Mouse (Mus musculus) ES-Bruce4 (cell line): ENCODE data around the gene Ctnnbl1. TPM values are rescaled to one million over a fixed set of nuclear protein-coding genes. Genes with fewer than 3 reads are reported as not detected.

ENCODE experiments used
- H3K27ac ChIP-seq: 2 replicates; pipeline ENCODE4 v1.5.1; 2012; ENCODE audit warnings: low read length, inconsistent platforms; ENCODE audit not compliant: insufficient read depth
- H3K27me3 ChIP-seq: 2 replicates; pipeline ENCODE4 v1.6.1; 2012; ENCODE audit warnings: mild to moderate bottlenecking, low read length, inconsistent platforms; ENCODE audit not compliant: control insufficient read depth, poor library complexity, insufficient read depth, severe bottlenecking
- H3K36me3 ChIP-seq: 2 replicates; pipeline ENCODE4 v1.6.1; 2012; ENCODE audit warnings: inconsistent platforms, mild to moderate bottlenecking, low read length, moderate library complexity; ENCODE audit not compliant: control insufficient read depth, poor library complexity, insufficient read depth, severe bottlenecking
- H3K4me1 ChIP-seq: one replicate; pipeline ENCODE4 v1.8.1; 2011; ENCODE audit warnings: low read length; ENCODE audit not compliant: control insufficient read depth, insufficient read depth
- H3K4me3 ChIP-seq: 2 replicates; pipeline ENCODE4 v1.5.1; 2011; ENCODE audit warnings: low read depth, mild to moderate bottlenecking, low read length
- H3K9ac ChIP-seq: 2 replicates; pipeline ENCODE4 v1.6.1; 2012; ENCODE audit warnings: low read depth, mild to moderate bottlenecking, inconsistent platforms; ENCODE audit not compliant: poor library complexity, severe bottlenecking
- H3K9me3 ChIP-seq: replicated peaks from 2 replicates; pipeline ENCODE4 v1.6.1; 2012; ENCODE audit warnings: mild to moderate bottlenecking, low read length, inconsistent platforms; ENCODE audit not compliant: control insufficient read depth, poor library complexity, insufficient read depth, severe bottlenecking
- CTCF ChIP-seq: IDR thresholded peaks from one replicate; pipeline ENCODE4 v1.8.1; 2011; ENCODE audit warnings: low read depth, low read length
- EP300 ChIP-seq: IDR thresholded peaks from 2 replicates; pipeline ENCODE4 v1.6.1; 2011; ENCODE audit warnings: low read depth, low read length; ENCODE audit not compliant: insufficient read depth
- POLR2A ChIP-seq: IDR thresholded peaks from one replicate; pipeline ENCODE4 v1.8.1; 2011; ENCODE audit warnings: low read length; ENCODE audit not compliant: insufficient read depth
- polyA plus RNA-seq: library from polyadenylated mRNA; stranded (reverse); fragments of >200 nt; gene quantifications from 2 replicates; pipeline ENCODE4 v1.2.4, GENCODE M21; 2011; ENCODE audit warnings: low read depth; ENCODE audit not compliant: missing spikeins, insufficient read depth, insufficient read length

Gene Ctnnbl1
- polyA plus RNA-seq, 1 experiment = 37.2 TPM

- no peaks in the 10 kb centered on the region for H3K9me3 ChIP-seq
- no peaks in the 10 kb centered on the region for H3K36me3 ChIP-seq
- H3K27ac ChIP-seq = no peak overlapping the region
- no peak overlapping the region for H3K9ac ChIP-seq
- TF ChIP-seq POLR2A (no peak), EP300 (no peak), CTCF (no peak)
- H3K27me3 ChIP-seq = no peaks in the 10 kb centered on the region
- H3K4me1 ChIP-seq = peaks cover 21% of the 10 kb centered on the region
- H3K4me3 ChIP-seq = no peak overlapping the region
Observed at GRCm38 (mm10) chr2:157845831-157846230, 108.6 kb downstream of the Ctnnbl1 start.

GRCm38 (mm10) chr2:157853135-157853534 lies 115.9 kb downstream of the Ctnnbl1 start:
- Histone ChIP-seq H3K36me3 (no peaks in the 10 kb centered on the region), H3K27ac (no peak overlapping the region), H3K9ac (no peak overlapping the region), H3K9me3 (no peaks in the 10 kb centered on the region), H3K27me3 (no peaks in the 10 kb centered on the region), H3K4me1 (peaks cover 5% of the 10 kb centered on the region), H3K4me3 (no peak overlapping the region)
- TF ChIP-seq CTCF (no peak), POLR2A (no peak), EP300 (no peak)

GRCm38 (mm10) chr2:157855814-157856213 lies 118.6 kb downstream of the Ctnnbl1 start:
- Histone ChIP-seq H3K27me3 (no peaks in the 10 kb centered on the region), H3K4me3 (no peak overlapping the region), H3K27ac (no peak overlapping the region), H3K9ac (no peak overlapping the region), H3K36me3 (no peaks in the 10 kb centered on the region), H3K4me1 (no peaks in the 10 kb centered on the region), H3K9me3 (no peaks in the 10 kb centered on the region)
- TF ChIP-seq POLR2A (no peak), EP300 (no peak), CTCF (no peak)

- no peak overlapping the region for H3K27ac ChIP-seq
- H3K4me1 ChIP-seq = no peaks in the 10 kb centered on the region
- TF ChIP-seq POLR2A = no peak
- TF ChIP-seq CTCF = no peak
- no peak for TF ChIP-seq EP300
- no peak overlapping the region for H3K4me3 ChIP-seq
- H3K36me3 ChIP-seq = no peaks in the 10 kb centered on the region
- no peaks in the 10 kb centered on the region for H3K27me3 ChIP-seq
- H3K9me3 ChIP-seq = no peaks in the 10 kb centered on the region
- no peak overlapping the region for H3K9ac ChIP-seq
Observed at GRCm38 (mm10) chr2:157857496-157857895, 120.3 kb downstream of the Ctnnbl1 start.

GRCm38 (mm10) chr2:157858317-157858716 lies 121.1 kb downstream of the Ctnnbl1 start:
- Histone ChIP-seq H3K4me1 (no peaks in the 10 kb centered on the region), H3K4me3 (no peak overlapping the region), H3K9ac (no peak overlapping the region), H3K9me3 (no peaks in the 10 kb centered on the region), H3K27ac (no peak overlapping the region), H3K27me3 (no peaks in the 10 kb centered on the region), H3K36me3 (no peaks in the 10 kb centered on the region)
- TF ChIP-seq CTCF (no peak), EP300 (no peak), POLR2A (no peak)

GRCm38 (mm10) chr2:157859046-157859701 lies 122.0 kb downstream of the Ctnnbl1 start:
- Histone ChIP-seq H3K4me1 (no peaks in the 10 kb centered on the region), H3K9me3 (no peaks in the 10 kb centered on the region), H3K4me3 (no peak overlapping the region), H3K36me3 (no peaks in the 10 kb centered on the region), H3K27ac (no peak overlapping the region), H3K9ac (no peak overlapping the region), H3K27me3 (no peaks in the 10 kb centered on the region)
- no peak for TF ChIP-seq POLR2A
- TF ChIP-seq EP300 = no peak
- TF ChIP-seq CTCF = no peak
